Mouse (Mus musculus): ENCODE results near the gene Gm49405. TPM values are rescaled to one million over a fixed set of nuclear protein-coding genes. Genes with fewer than 3 reads are reported as not detected.
"Not testable (repeated sequence)": the region's sequence is repeated elsewhere in the genome, so short reads cannot be mapped to it uniquely, and the experiment has no call there.

Gene Gm49405
- 0.41 and 0.48 TPM in 2 replicates for polyA plus RNA-seq (2015; fragmentation: Nextera tagmentation; extraction: Ambion mirVana)

DNA sequence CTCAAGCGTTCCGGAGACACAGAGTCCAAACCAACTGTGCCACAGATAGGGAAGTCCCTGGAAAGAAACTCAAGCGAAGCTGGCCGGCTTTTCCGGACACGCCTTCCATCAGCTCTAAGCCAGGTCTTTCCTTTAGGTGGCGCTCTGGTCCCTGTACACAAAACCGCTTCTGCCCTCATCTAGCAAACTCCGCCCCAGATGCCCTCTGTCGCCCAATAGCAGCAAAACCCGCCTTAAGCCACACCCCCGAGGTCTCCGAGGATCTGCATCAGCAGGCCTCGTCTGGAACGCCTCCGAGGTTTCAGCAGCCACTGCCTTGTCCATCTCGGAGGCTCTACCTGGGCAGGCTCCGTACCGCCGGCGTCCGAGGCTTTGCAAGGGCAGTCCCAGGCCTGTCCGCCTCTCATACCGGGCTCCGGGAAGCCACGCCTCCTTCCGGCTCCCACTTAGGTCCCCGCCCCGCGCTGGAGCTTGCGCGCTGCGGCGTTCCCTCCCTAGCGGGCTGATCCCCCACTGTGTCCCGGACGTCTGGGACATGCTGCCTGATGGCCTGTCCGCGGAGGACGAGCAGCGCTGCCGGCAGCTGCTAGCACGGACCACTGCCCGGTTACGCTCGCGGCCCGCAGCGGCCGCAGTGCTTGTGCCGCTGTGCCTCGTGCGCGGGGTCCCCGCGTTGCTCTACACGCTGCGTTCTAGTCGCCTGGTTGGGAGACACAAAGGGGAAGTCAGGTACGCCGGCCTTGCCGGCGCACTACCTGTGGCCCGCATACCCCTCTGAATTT is at the start of gene Gm49405, which contains the start of gene Nudt8:
TSS of gene Gm49405 (plus strand) at position 508 of the 782 bp plus-strand sequence.
TSS of gene Nudt8 (plus strand) at position 462 of the 782 bp plus-strand sequence.
- Histone ChIP-seq H3K9me3 (replicated peaks; ENCODE audit: control insufficient read depth, low read length) (no peaks in the 10 kb centered on the region), H3K4me1 (ENCODE audit: control insufficient read depth, low read depth, low read length) (peaks cover 17% of the 10 kb centered on the region), H3K36me3 (ENCODE audit: control insufficient read depth, insufficient read depth) (no peaks in the 10 kb centered on the region), H3K27ac (ENCODE audit: low read length) (peak within 1 kb of the TSS; percentile 98), H3K27me3 (ENCODE audit: control insufficient read depth, insufficient read depth, low read depth, low read length) (no peaks in the 10 kb centered on the region), H3K4me3 (ENCODE audit: low read depth, low read length) (peak within 1 kb of the TSS; percentile 88), H3K4me2 (ENCODE audit: low read depth, low read length) (peak within 1 kb of the TSS; percentile 98), H3K9ac (ENCODE audit: low read depth, low read length) (peak within 1 kb of the TSS; percentile 89)
- ATAC-seq (ENCODE audit: low read depth) = peak; percentile 88
- WGBS (ENCODE audit: insufficient replicate concordance) = under 1% methylated on average over 64 of the region's 64 CpGs

DNA sequence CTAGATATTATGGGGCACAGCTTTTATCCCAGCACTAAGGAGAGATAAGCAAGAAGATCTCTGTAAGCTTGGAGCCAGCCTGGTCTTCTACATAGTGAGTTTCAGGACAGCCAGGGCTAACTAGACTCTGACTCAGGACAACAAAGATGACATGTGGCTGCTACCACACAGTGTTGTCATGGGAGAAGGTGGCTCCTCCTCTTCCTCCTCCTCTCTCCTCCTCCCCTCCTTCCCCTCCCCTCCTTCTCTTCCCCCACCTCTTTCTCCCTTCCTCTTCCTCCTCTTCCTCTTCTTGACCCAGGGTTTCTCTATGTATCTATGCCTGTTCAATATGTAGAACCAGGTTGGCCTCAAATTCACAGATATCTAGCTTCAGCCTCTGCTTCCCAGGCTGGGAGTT is 49.0 kb upstream of the Gm49405 start:
- Histone ChIP-seq H3K27ac (ENCODE audit: low read length) (no peak overlapping the region), H3K9me3 (replicated peaks; ENCODE audit: control insufficient read depth, low read length) (no peaks in the 10 kb centered on the region), H3K4me3 (ENCODE audit: low read depth, low read length) (no peak overlapping the region), H3K4me2 (ENCODE audit: low read depth, low read length) (no peak overlapping the region), H3K9ac (ENCODE audit: low read depth, low read length) (no peak overlapping the region), H3K27me3 (ENCODE audit: control insufficient read depth, insufficient read depth, low read depth, low read length) (no peaks in the 10 kb centered on the region), H3K4me1 (ENCODE audit: control insufficient read depth, low read depth, low read length) (no peaks in the 10 kb centered on the region), H3K36me3 (ENCODE audit: control insufficient read depth, insufficient read depth) (no peaks in the 10 kb centered on the region)
- no peak for ATAC-seq (ENCODE audit: low read depth)

DNA sequence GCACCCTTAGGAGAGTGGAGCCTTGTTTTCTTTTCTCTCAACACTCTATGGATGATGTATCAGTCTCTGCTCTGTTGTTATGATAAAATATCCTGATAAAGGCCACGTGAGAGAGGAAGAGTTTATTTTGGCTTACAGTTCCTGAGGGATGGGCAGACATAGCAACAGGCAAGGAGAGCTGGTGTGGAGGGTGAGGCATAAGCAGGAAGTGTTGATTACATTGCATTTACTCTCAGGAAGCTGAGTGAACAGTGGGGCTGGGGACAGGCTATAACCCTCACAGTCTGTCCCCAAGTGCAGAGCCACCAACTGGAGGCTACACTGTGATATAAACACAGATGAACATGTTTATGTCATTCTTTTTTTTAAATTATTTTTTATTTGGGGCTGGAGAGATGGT is 48.3 kb upstream of the Gm49405 start:
- Histone ChIP-seq H3K27me3 (ENCODE audit: control insufficient read depth, insufficient read depth, low read depth, low read length) (no peaks in the 10 kb centered on the region), H3K9ac (ENCODE audit: low read depth, low read length) (no peak overlapping the region), H3K4me2 (ENCODE audit: low read depth, low read length) (no peak overlapping the region), H3K36me3 (ENCODE audit: control insufficient read depth, insufficient read depth) (no peaks in the 10 kb centered on the region), H3K4me3 (ENCODE audit: low read depth, low read length) (no peak overlapping the region), H3K27ac (ENCODE audit: low read length) (no peak overlapping the region), H3K9me3 (replicated peaks; ENCODE audit: control insufficient read depth, low read length) (no peaks in the 10 kb centered on the region), H3K4me1 (ENCODE audit: control insufficient read depth, low read depth, low read length) (no peaks in the 10 kb centered on the region)
- WGBS (ENCODE audit: insufficient replicate concordance) = 32% methylated on average over 1 of the region's 1 CpGs
- no peak for ATAC-seq (ENCODE audit: low read depth)

DNA sequence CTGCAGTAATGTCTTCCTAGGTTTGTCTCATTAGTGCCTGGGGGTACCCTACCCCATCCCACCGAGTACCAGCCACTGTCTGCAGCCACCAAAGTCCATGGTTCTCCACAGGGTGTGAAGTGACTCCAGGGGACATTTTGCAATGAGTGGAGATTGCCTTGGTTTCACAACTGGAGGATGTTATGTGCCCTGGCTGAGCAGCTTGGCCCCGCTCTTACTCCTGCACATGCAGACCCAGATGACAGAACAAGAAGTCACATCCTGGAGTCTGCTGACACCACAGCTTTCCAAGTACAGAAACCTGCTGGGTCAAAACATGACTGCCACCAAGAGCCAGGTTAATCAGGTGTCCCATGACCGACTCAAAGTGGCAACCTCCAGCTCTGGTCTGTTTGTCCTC is 45.4 kb upstream of the Gm49405 start:
- no peak overlapping the region for H3K9ac ChIP-seq (ENCODE audit: low read depth, low read length)
- H3K27ac ChIP-seq (ENCODE audit: low read length) = no peak overlapping the region
- no peak for ATAC-seq (ENCODE audit: low read depth)
- H3K4me1 ChIP-seq (ENCODE audit: control insufficient read depth, low read depth, low read length) = no peaks in the 10 kb centered on the region
- H3K27me3 ChIP-seq (ENCODE audit: control insufficient read depth, insufficient read depth, low read depth, low read length) = no peaks in the 10 kb centered on the region
- H3K4me2 ChIP-seq (ENCODE audit: low read depth, low read length) = no peak overlapping the region
- WGBS (ENCODE audit: insufficient replicate concordance) = 51% methylated on average over 3 of the region's 3 CpGs
- no peaks in the 10 kb centered on the region for H3K36me3 ChIP-seq (ENCODE audit: control insufficient read depth, insufficient read depth)
- no peak overlapping the region for H3K4me3 ChIP-seq (ENCODE audit: low read depth, low read length)
- no peaks in the 10 kb centered on the region for H3K9me3 ChIP-seq (replicated peaks; ENCODE audit: control insufficient read depth, low read length)

DNA sequence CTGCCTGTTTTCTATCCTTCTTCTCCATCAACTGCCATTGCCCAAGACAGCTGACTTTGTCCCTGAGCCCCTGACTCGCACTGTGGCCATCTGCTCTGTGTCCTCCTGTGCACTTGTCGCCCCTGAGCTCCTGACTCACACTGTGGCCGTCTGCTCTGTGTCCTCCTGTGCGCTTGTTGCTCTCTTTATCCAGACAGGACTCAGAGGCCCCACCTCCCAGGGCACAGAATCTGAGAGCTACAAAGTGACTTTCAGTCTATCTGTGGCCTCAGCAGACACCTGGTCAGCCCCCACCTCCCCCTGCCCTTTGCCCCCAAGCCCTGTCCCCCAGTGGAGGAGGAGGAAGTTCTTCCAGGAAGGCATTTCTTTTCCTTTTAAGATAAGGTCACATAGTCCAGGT is 44.6 kb upstream of the Gm49405 start:
- WGBS (ENCODE audit: insufficient replicate concordance) = 30% methylated on average over 4 of the region's 4 CpGs
- ATAC-seq (ENCODE audit: low read depth) = no peak
- Histone ChIP-seq H3K4me2 (ENCODE audit: low read depth, low read length) (no peak overlapping the region), H3K9me3 (replicated peaks; ENCODE audit: control insufficient read depth, low read length) (no peaks in the 10 kb centered on the region), H3K27ac (ENCODE audit: low read length) (no peak overlapping the region), H3K27me3 (ENCODE audit: control insufficient read depth, insufficient read depth, low read depth, low read length) (no peaks in the 10 kb centered on the region), H3K36me3 (ENCODE audit: control insufficient read depth, insufficient read depth) (no peaks in the 10 kb centered on the region), H3K4me3 (ENCODE audit: low read depth, low read length) (no peak overlapping the region), H3K9ac (ENCODE audit: low read depth, low read length) (no peak overlapping the region), H3K4me1 (ENCODE audit: control insufficient read depth, low read depth, low read length) (no peaks in the 10 kb centered on the region)

DNA sequence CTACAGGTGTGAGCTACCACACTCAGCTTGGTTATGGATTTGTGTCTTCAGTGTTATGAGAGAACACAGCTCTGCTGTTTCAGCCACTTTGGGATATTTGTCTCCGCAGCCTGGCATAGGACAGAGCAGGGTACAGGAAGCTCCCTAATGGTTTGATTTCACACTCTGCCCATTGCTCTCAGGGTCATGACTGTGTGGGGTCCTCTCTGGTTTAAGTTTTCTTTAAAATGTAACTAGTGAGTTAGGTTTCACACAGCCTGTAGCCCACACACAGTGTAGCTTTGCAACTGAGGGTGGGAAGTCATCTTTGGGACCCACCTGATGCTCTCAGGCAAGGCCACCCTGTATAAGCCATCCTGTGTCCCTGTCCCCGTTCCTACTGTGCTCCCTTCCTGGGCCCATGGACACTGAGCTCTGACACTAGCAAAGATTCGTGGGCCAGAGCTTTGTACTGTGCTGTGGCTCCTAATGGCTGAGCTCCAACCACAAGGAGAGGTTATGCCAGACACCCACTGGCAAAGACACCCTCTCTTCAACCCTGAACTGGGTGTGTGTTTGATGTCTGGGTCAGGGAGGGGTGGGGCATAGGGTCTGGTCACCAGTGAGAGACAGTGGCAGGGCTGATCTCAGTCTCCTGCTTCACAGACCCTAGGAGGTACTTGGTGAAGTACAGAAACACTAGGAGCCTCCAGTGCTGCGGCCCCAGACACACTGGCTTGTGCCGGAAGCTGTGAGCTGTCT is 43.0 kb upstream of the Gm49405 start:
- H3K27me3 ChIP-seq (ENCODE audit: control insufficient read depth, insufficient read depth, low read depth, low read length); H3K9me3 ChIP-seq (replicated peaks; ENCODE audit: control insufficient read depth, low read length); ATAC-seq (ENCODE audit: low read depth); H3K4me1 ChIP-seq (ENCODE audit: control insufficient read depth, low read depth, low read length); H3K4me3 ChIP-seq (ENCODE audit: low read depth, low read length); H3K4me2 ChIP-seq (ENCODE audit: low read depth, low read length); H3K9ac ChIP-seq (ENCODE audit: low read depth, low read length); H3K36me3 ChIP-seq (ENCODE audit: control insufficient read depth, insufficient read depth); H3K27ac ChIP-seq (ENCODE audit: low read length): not testable (repeated sequence)
- WGBS (ENCODE audit: insufficient replicate concordance) = 63% methylated on average over 4 of the region's 5 CpGs

DNA sequence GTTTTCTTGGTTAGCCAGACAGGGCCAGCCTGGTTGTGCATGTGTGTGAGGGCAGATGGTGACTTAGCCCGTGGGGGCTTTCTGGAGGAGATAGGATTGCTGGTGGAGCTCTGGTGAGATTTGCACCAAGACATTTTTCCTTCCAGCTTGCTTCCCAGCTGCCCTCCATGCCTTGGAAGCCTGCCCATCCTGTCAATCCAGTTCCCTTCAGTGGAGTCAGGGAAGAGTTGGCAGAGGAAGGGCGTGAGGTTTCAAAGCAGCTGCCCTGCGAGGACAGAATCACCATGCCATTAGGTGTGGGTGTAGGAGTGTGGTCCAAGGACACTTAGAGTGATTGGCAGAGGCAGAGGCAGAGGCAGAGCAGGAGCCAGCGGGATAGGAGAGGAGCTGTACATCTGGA is 42.0 kb upstream of the Gm49405 start, which contains the start of gene Aldh3b3:
TSS of gene Aldh3b3 (plus strand) at position 176 of the 400 bp plus-strand sequence.
- H3K27me3 ChIP-seq (ENCODE audit: control insufficient read depth, insufficient read depth, low read depth, low read length) = no peaks in the 10 kb centered on the region
- H3K9ac ChIP-seq (ENCODE audit: low read depth, low read length) = no peak within 1 kb of the TSS
- H3K4me2 ChIP-seq (ENCODE audit: low read depth, low read length) = no peak within 1 kb of the TSS
- no peaks in the 10 kb centered on the region for H3K4me1 ChIP-seq (ENCODE audit: control insufficient read depth, low read depth, low read length)
- WGBS (ENCODE audit: insufficient replicate concordance) = 57% methylated on average over 4 of the region's 4 CpGs
- H3K36me3 ChIP-seq (ENCODE audit: control insufficient read depth, insufficient read depth) = no peaks in the 10 kb centered on the region
- no peak within 1 kb of the TSS for H3K4me3 ChIP-seq (ENCODE audit: low read depth, low read length)
- H3K27ac ChIP-seq (ENCODE audit: low read length) = no peak within 1 kb of the TSS
- ATAC-seq (ENCODE audit: low read depth) = no peak
- H3K9me3 ChIP-seq (replicated peaks; ENCODE audit: control insufficient read depth, low read length) = no peaks in the 10 kb centered on the region

DNA sequence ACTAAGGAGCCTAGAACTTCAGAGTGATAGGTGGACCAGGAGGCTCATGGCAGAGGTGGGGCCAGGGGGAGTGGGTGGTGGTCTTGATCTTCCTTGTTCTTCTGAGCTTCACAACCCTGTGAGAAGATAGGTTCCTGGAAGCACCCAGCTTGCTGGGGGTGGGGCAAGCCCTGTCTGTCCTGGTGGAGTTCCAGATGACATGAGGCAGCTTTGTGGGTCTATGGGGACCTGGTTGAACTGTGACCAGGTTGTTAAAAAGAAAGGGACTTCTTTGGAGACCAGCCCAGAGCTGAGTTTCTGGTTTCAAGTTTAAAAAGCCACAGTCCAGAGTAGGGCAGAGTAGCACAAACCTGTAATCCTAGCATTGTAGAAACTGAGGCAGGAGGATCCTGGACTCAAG is 41.4 kb upstream of the Gm49405 start:
- Histone ChIP-seq H3K27ac (ENCODE audit: low read length) (no peak overlapping the region), H3K4me2 (ENCODE audit: low read depth, low read length) (no peak overlapping the region), H3K27me3 (ENCODE audit: control insufficient read depth, insufficient read depth, low read depth, low read length) (no peaks in the 10 kb centered on the region), H3K4me3 (ENCODE audit: low read depth, low read length) (no peak overlapping the region), H3K4me1 (ENCODE audit: control insufficient read depth, low read depth, low read length) (no peaks in the 10 kb centered on the region), H3K9me3 (replicated peaks; ENCODE audit: control insufficient read depth, low read length) (no peaks in the 10 kb centered on the region), H3K36me3 (ENCODE audit: control insufficient read depth, insufficient read depth) (no peaks in the 10 kb centered on the region), H3K9ac (ENCODE audit: low read depth, low read length) (no peak overlapping the region)
- ATAC-seq (ENCODE audit: low read depth) = no peak

DNA sequence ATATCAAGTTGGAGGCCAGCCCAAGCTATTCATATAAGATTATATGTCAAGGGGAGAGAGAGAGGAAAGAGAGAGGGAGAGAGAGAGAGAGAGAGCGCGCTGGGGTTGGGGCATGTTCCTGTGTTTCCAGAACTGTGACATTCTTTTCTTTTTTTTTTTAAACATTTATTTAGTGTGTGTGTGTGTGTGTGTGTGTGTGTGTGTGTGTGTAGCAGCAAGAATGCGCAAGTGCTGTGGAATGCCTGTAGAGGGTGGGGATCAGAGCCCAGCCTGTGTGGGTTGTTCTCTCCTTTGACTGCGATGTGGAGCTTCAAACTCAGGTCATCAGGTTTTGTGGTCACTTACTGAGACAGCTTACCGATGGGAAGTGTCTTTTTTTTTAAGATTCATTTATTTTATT is 40.2 kb upstream of the Gm49405 start:
- Histone ChIP-seq H3K9ac (ENCODE audit: low read depth, low read length) (no peak overlapping the region), H3K27me3 (ENCODE audit: control insufficient read depth, insufficient read depth, low read depth, low read length) (no peaks in the 10 kb centered on the region), H3K9me3 (replicated peaks; ENCODE audit: control insufficient read depth, low read length) (no peaks in the 10 kb centered on the region), H3K27ac (ENCODE audit: low read length) (no peak overlapping the region), H3K4me2 (ENCODE audit: low read depth, low read length) (no peak overlapping the region), H3K4me1 (ENCODE audit: control insufficient read depth, low read depth, low read length) (no peaks in the 10 kb centered on the region), H3K4me3 (ENCODE audit: low read depth, low read length) (no peak overlapping the region), H3K36me3 (ENCODE audit: control insufficient read depth, insufficient read depth) (no peaks in the 10 kb centered on the region)
- no peak for ATAC-seq (ENCODE audit: low read depth)
- 59% methylated on average over 5 of the region's 5 CpGs for WGBS (ENCODE audit: insufficient replicate concordance)
